Mouse (Mus musculus): Measurements from ENCODE around the gene Tspan32. TPM values are rescaled to one million over a fixed set of nuclear protein-coding genes. Genes with fewer than 3 reads are reported as not detected.

The Tspan32 gene
- polyA plus RNA-seq, 1 experiment from 2014 or later = 0.81 TPM

DNA sequence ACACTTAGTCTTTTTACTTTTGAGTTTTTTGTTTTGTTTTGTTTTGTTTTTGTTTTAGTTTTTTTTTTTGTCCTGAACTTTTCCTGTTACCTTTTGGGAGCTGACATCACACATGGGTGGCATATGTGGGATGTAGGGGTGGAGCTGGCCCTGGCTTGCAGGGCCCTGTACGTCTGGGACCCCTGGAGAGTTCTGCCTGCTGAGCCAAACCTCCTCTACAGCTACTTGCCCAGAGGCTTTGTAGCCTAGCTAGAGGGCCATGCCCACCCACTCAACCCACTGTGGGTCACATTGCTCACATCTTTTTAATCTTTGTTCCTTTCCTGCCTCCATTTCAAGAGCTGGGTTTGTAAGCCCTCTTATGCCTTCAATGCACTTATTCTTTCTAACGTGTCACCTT is 62.6 kb downstream of the Tspan32 start:
- no peaks in the 10 kb centered on the region for H3K9me3 ChIP-seq (replicated peaks)
- no peak overlapping the region for H3K4me2 ChIP-seq
- no peak for ATAC-seq
- no peak overlapping the region for H3K27ac ChIP-seq
- H3K4me3 ChIP-seq = no peak overlapping the region
- peaks cover 30% of the 10 kb centered on the region for H3K4me1 ChIP-seq
- peaks cover 56% of the 10 kb centered on the region for H3K36me3 ChIP-seq (ENCODE audit: poor library complexity, severe bottlenecking)
- no peaks in the 10 kb centered on the region for H3K27me3 ChIP-seq
- 73% methylated on average over 2 of the region's 2 CpGs for WGBS
- H3K9ac ChIP-seq = no peak overlapping the region

DNA sequence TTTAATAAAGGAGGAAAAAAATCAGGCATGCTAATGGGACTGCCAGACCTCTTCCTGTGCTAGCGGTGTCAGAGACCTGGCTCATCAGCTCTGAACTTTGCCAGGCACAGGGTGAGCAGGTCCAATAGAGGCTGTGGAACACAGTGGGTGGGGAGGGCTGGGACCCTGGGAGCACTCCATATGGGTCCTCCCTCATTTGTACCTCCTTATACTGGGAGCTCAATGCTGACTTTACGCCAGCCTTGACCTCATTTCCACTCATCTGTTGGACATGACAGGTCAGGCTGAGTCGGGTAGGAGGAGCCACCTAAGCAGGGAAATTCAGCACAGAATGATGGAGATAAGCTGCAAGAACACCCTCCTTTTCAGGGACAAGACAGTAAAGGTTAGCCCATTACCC is 63.1 kb downstream of the Tspan32 start:
- H3K36me3 ChIP-seq (ENCODE audit: poor library complexity, severe bottlenecking) = peaks cover 52% of the 10 kb centered on the region
- H3K4me2 ChIP-seq = peak overlapping the region; percentile 100
- 0 out of 2 replicates have a peak overlapping the region, but pooled peaks have one; percentile 61 for H3K9ac ChIP-seq
- peak overlapping the region; percentile 89 for H3K4me3 ChIP-seq
- H3K27ac ChIP-seq = peak overlapping the region; percentile 93
- H3K4me1 ChIP-seq = peaks cover 30% of the 10 kb centered on the region
- ATAC-seq = no peak
- no peaks in the 10 kb centered on the region for H3K27me3 ChIP-seq
- 83% methylated on average over 3 of the region's 3 CpGs for WGBS
- H3K9me3 ChIP-seq (replicated peaks) = no peaks in the 10 kb centered on the region

DNA sequence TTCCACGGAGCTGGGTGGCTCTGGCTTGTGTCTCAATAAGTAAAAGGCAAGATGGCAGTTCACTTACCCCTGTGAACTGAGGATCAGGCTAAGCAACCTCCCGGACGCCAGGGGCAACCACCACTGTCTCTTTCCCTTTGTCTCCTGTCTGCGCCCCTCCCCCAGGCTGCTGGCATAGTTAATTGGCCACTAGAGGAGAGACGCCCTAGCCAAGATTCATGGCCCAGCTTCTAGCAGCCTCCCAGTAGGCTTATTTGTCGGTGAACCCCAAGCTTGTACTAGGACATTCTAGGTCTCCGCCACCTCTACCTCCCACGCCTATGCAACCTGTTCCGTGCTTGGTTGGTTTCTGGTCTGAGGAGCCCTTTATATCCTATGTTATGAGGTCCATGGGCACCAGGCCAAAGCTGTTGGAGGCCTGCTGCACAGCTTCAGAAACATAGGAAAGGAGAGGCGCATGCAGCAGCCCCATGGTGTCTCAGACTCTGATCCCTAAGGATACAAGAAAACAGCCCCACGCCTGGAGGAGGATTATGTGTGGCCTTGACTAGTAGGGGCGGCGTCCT is 63.6 kb downstream of the Tspan32 start:
- Histone ChIP-seq H3K9ac (peak overlapping the region; percentile 61), H3K4me3 (peak overlapping the region; percentile 89), H3K4me2 (peak overlapping the region; percentile 100), H3K4me1 (peaks cover 30% of the 10 kb centered on the region), H3K36me3 (ENCODE audit: poor library complexity, severe bottlenecking) (peaks cover 47% of the 10 kb centered on the region), H3K9me3 (replicated peaks) (no peaks in the 10 kb centered on the region), H3K27ac (peak overlapping the region; percentile 93), H3K27me3 (no peaks in the 10 kb centered on the region)
- ATAC-seq = peak; percentile 7
- 48% methylated on average over 13 of the region's 13 CpGs for WGBS

DNA sequence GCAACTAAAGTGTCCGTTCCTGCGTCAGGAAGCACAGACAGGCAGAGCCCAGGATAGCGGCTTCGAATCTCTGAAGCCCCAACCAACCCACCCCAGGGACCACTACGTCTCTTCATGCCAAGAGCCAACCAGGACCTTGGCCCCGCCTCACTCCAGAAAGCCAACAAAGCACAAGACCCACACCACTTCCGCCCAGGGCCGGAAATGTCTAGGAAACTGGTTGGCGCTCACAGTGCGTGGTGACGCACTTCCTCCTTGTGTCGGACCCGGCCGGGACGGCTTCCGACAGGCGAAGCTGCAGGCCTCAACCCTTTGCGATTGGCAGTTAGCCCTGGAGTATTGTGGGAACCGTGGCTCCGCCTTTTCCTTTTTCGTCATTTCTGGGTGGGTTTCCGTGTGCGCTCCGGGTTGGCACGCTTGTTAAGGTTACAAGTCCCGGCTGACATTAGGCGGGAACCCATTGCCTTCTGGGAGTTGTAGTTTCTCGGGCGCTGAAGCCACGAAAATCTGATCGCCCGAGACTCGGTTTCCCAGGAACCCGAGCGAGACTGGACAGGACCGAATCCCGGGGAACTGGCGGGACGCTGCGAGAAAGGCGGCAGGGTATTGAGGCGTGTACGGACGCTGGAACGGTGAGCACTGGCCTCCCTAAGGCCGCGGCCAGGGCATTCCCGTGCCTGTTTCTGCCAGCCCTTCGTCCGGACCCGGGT is 64.2 kb downstream of the Tspan32 start, which contains the start of gene Tssc4:
Gene Tssc4, plus strand, starts transcription at position 368 of the 710 bp plus-strand sequence.
- under 1% methylated on average over 51 of the region's 51 CpGs for WGBS
- H3K4me2 ChIP-seq = peak within 1 kb of the TSS; percentile 100
- peak within 1 kb of the TSS; percentile 93 for H3K27ac ChIP-seq
- peaks cover 40% of the 10 kb centered on the region for H3K36me3 ChIP-seq (ENCODE audit: poor library complexity, severe bottlenecking)
- no peaks in the 10 kb centered on the region for H3K27me3 ChIP-seq
- peak within 1 kb of the TSS; percentile 89 for H3K4me3 ChIP-seq
- peak within 1 kb of the TSS; percentile 94 for H3K9ac ChIP-seq
- H3K9me3 ChIP-seq (replicated peaks) = no peaks in the 10 kb centered on the region
- ATAC-seq = peak; percentile 98
- peaks cover 30% of the 10 kb centered on the region for H3K4me1 ChIP-seq

Other genes with a start within 250 kb of the Tspan32 start
- gene Th, start 73.9 kb upstream of the Tspan32 start, polyA plus RNA-seq (2015; fragmentation: Nextera tagmentation; extraction: Ambion mirVana) = 8.0 and 9.9 TPM in 2 replicates
- gene Ascl2, start 35.8 kb upstream of the Tspan32 start, polyA plus RNA-seq (2015; fragmentation: Nextera tagmentation; extraction: Ambion mirVana) = 0.21 TPM in 1 of 2 replicates, not detected in the other
- gene Cd81, start 47.7 kb downstream of the Tspan32 start, polyA plus RNA-seq (2015; fragmentation: Nextera tagmentation; extraction: Ambion mirVana) = 217 and 236 TPM in 2 replicates
- 108 and 122 TPM in 2 replicates for gene Tssc4, start 64.2 kb downstream of the Tspan32 start, polyA plus RNA-seq (2015; fragmentation: Nextera tagmentation; extraction: Ambion mirVana)
- gene Trpm5, start 89.6 kb downstream of the Tspan32 start, polyA plus RNA-seq (2015; fragmentation: Nextera tagmentation; extraction: Ambion mirVana) = 1.3 and 1.7 TPM in 2 replicates
- gene Kcnq1, start 101.3 kb downstream of the Tspan32 start, polyA plus RNA-seq (2015; fragmentation: Nextera tagmentation; extraction: Ambion mirVana) = 0.48 and 1.2 TPM in 2 replicates